Mouse (Mus musculus): ENCODE data around the gene Hivep2. TPM values are rescaled to one million over a fixed set of nuclear protein-coding genes. Genes with fewer than 3 reads are reported as not detected.

Gene Hivep2
- polyA plus RNA-seq, 1 experiment from 2014 or later = 21.1 TPM

DNA sequence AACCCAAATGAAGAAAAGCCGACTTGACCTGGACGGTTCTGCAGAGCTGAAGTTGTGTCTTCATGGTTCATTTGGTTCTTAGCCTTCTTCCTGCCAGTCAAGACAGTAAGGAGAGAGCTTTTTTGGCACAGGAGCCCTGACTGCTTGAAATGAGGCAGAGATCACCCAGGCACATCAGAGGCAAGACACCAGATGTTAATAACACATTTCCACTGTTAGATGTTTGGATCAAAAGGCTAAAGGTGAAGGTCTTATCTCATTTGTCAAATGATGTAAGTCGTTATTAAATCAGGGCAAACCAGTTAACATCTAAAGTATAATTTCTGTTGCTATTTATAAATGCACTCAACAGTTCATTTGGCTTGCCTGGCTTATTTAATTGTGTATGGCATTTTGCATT lies 22.2 kb upstream of the Hivep2 start:
- Histone ChIP-seq H3K9me3 (replicated peaks; ENCODE audit: control insufficient read depth, low read length) (no peaks in the 10 kb centered on the region), H3K4me1 (ENCODE audit: control insufficient read depth, insufficient read depth, low read length) (no peaks in the 10 kb centered on the region), H3K4me3 (ENCODE audit: low read depth, low read length) (no peak overlapping the region), H3K27ac (ENCODE audit: low read depth, low read length) (no peak overlapping the region), H3K9ac (ENCODE audit: low read length) (no peak overlapping the region), H3K36me3 (ENCODE audit: control insufficient read depth, insufficient read depth, low read length) (no peaks in the 10 kb centered on the region), H3K27me3 (replicated peaks; ENCODE audit: control insufficient read depth, insufficient read depth, low read length) (no peaks in the 10 kb centered on the region), H3K4me2 (ENCODE audit: low read length) (no peak overlapping the region)
- ATAC-seq (no peak), DNase-seq (ENCODE audit: low spot score) (no peak)
- WGBS = 46% methylated on average over 3 of the region's 3 CpGs

DNA sequence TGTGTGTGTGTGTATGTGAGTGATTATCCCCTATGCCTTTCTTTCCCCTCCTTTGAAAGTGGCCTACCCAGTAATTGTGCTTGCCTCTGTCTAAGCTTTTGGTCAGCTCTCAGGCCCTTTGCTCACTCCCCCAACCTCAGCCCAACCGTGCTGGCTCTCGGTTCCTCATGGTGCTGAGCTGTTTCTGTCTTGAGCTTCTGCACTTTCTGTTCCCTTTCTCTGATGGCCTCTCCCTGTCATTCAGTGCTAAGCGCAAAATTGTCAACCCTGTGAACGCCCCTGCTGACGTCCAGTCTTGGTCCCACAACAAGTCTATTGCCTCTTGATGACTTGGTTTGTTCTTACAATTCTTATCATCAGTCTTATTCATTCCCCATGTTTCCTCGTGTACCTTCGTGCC lies 19.4 kb upstream of the Hivep2 start:
- no peaks in the 10 kb centered on the region for H3K9me3 ChIP-seq (replicated peaks; ENCODE audit: control insufficient read depth, low read length)
- ATAC-seq (no peak), DNase-seq (ENCODE audit: low spot score) (no peak)
- no peaks in the 10 kb centered on the region for H3K36me3 ChIP-seq (ENCODE audit: control insufficient read depth, insufficient read depth, low read length)
- H3K4me1 ChIP-seq (ENCODE audit: control insufficient read depth, insufficient read depth, low read length) = no peaks in the 10 kb centered on the region
- no peak overlapping the region for H3K4me3 ChIP-seq (ENCODE audit: low read depth, low read length)
- H3K4me2 ChIP-seq (ENCODE audit: low read length) = no peak overlapping the region
- 56% methylated on average over 7 of the region's 7 CpGs for WGBS
- no peak overlapping the region for H3K9ac ChIP-seq (ENCODE audit: low read length)
- H3K27ac ChIP-seq (ENCODE audit: low read depth, low read length) = no peak overlapping the region
- H3K27me3 ChIP-seq (replicated peaks; ENCODE audit: control insufficient read depth, insufficient read depth, low read length) = no peaks in the 10 kb centered on the region

DNA sequence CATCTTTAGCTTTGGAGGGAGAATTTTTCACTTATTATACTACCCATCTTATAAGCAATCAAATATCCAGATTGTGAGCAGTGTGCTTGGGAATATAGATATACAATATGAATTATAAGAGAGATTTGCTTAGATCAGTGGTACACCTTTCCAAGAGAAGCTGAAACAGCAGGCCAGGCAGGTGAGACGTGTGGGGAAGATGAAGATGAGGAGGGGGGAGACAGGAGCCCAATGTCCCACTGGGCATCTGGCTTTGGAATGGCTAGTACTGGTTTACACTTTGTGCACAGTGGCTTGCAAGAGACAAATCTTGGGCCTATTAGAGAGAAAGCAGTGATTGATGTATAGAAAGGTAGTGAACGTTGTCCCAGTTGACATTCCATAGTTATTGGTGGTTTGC lies 2.9 kb upstream of the Hivep2 start:
- WGBS = 65% methylated on average over 2 of the region's 2 CpGs

DNA sequence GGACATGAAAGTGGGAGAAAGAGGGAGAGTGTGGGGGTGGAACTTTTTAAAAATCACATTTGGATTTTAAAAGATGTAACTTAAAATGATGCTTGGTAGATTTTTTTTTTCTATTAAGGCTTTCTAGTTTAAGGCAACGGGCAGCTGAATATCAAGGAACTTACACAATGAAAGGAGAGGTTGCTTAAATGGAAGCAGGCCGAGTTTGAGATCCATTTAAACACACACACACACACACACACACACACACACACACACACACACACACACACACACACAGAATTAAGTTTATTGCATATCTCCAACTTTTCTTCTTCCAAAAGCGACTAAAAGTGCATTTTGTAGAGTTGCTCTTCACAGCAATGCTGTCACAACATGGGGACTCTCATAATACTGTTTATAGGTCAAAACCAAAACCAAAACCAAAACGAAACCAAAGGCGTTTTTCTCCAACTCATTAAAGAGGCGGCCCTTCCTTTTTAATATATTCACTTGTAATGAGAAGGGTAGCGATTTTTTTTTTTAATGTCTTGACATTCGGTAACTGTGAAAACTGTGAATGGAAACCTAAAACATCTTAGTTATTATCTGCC lies 1.9 kb upstream of the Hivep2 start:
- no peaks in the 10 kb centered on the region for H3K4me1 ChIP-seq (ENCODE audit: control insufficient read depth, insufficient read depth, low read length)
- DNase-seq (ENCODE audit: low spot score) (no peak), ATAC-seq (no peak)
- no peaks in the 10 kb centered on the region for H3K36me3 ChIP-seq (ENCODE audit: control insufficient read depth, insufficient read depth, low read length)
- WGBS = 8% methylated on average over 8 of the region's 8 CpGs
- 0 out of 2 replicates have a peak overlapping the region, but pooled peaks have one; percentile 97 for H3K27ac ChIP-seq (ENCODE audit: low read depth, low read length)
- peak overlapping the region; percentile 91 for H3K9ac ChIP-seq (ENCODE audit: low read length)
- H3K4me3 ChIP-seq (ENCODE audit: low read depth, low read length) = peak overlapping the region; percentile 77
- no peaks in the 10 kb centered on the region; the same call in 1 of the 2 replicates for H3K27me3 ChIP-seq (replicated peaks; ENCODE audit: control insufficient read depth, insufficient read depth, low read length)
- peak overlapping the region; percentile 99 for H3K4me2 ChIP-seq (ENCODE audit: low read length)
- no peaks in the 10 kb centered on the region for H3K9me3 ChIP-seq (replicated peaks; ENCODE audit: control insufficient read depth, low read length)

More for the DNA sequence above, 2.9 kb upstream of the Hivep2 start:
- Histone ChIP-seq H3K36me3 (ENCODE audit: control insufficient read depth, insufficient read depth, low read length) (no peaks in the 10 kb centered on the region), H3K27ac (ENCODE audit: low read depth, low read length) (no peak overlapping the region), H3K4me1 (ENCODE audit: control insufficient read depth, insufficient read depth, low read length) (no peaks in the 10 kb centered on the region), H3K9me3 (replicated peaks; ENCODE audit: control insufficient read depth, low read length) (no peaks in the 10 kb centered on the region), H3K9ac (ENCODE audit: low read length) (no peak overlapping the region), H3K27me3 (replicated peaks; ENCODE audit: control insufficient read depth, insufficient read depth, low read length) (no peaks in the 10 kb centered on the region; the same call in 1 of the 2 replicates), H3K4me2 (ENCODE audit: low read length) (no peak overlapping the region), H3K4me3 (ENCODE audit: low read depth, low read length) (no peak overlapping the region)
- ATAC-seq (no peak), DNase-seq (ENCODE audit: low spot score) (no peak)

DNA sequence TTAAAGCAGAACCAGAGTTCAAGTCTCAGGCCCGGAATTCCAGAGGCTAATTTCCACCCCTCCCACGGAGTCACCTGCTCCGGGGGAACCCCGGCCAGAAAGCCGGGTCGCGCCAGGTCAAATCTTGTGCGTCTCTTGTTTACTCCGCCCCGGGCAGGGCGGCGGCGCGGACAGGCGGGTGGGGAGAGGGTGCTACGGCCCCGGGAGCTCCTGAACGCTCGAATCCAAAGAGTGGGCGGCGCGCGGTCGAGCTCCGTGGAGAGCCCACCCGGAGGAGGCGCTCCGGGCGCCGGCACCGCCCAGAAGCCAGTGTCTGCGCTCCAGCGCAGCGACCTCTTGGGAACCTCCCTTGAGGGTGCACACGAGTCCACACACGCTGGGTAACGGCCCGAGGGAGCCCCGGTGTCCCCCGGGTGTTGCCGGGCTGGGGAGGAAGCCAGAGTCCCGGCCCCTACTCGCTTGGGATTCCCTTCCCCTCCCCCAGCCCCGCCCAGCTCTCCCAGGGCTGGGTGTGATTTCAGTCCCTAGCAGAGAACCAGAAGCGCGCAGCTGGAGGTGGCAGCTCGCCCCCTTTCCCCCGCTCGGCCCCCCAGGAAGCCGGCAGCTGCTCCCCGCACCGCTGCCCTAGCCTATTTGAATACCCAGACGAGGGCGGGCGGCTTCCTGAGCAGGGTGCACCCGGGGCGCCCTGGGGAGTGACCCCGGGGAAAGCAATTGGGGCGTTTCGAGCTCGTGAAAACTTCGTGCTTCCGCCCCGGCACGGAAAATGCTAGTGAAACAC lies 1.2 kb upstream of the Hivep2 start:
- Histone ChIP-seq H3K9me3 (replicated peaks; ENCODE audit: control insufficient read depth, low read length) (no peaks in the 10 kb centered on the region), H3K4me3 (ENCODE audit: low read depth, low read length) (peak overlapping the region; percentile 77), H3K27me3 (replicated peaks; ENCODE audit: control insufficient read depth, insufficient read depth, low read length) (no peaks in the 10 kb centered on the region; the same call in 1 of the 2 replicates), H3K4me1 (ENCODE audit: control insufficient read depth, insufficient read depth, low read length) (no peaks in the 10 kb centered on the region), H3K27ac (ENCODE audit: low read depth, low read length) (peak overlapping the region; percentile 97), H3K4me2 (ENCODE audit: low read length) (peak overlapping the region; percentile 99), H3K36me3 (ENCODE audit: control insufficient read depth, insufficient read depth, low read length) (no peaks in the 10 kb centered on the region), H3K9ac (ENCODE audit: low read length) (peak overlapping the region; percentile 91)
- WGBS = under 1% methylated on average over 56 of the region's 65 CpGs
- DNase-seq (ENCODE audit: low spot score) = peak; percentile 71
- peak; percentile 24 for ATAC-seq

DNA sequence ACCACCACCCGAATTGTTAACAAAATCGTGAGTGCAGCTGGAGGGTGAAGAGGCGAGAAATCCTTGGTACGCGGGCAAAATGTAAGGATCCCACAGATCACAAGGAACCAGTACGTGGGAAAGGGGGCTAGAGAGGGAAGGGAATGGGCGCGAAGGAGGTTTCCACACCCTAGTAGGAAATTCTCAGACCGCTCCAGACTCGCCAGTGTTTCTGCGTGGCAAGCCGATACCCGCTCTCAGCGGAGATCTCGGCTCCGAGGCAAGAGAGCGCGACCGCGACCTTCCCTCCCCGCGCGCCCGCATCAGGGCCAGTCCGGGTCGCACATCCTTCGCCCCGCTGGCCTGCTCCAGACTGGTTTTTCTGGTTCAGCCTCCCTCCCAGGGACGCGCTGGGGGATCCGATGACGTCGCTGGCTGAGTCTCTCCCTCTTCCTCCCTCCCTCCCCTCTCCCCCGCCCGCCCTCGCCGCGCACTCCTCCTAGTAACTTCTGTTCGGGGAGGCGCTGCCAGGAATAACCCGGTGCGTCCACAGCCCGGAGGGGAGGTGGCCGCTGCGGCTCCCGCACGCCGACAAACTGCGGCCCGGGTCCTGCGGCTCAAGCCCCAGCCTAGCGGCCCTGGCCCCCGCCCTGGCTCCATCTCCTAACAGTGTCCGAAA lies 430 bp upstream of the Hivep2 start:
- H3K36me3 ChIP-seq (ENCODE audit: control insufficient read depth, insufficient read depth, low read length) = no peaks in the 10 kb centered on the region
- H3K4me2 ChIP-seq (ENCODE audit: low read length) = peak overlapping the region; percentile 99
- no peaks in the 10 kb centered on the region; the same call in 1 of the 2 replicates for H3K27me3 ChIP-seq (replicated peaks; ENCODE audit: control insufficient read depth, insufficient read depth, low read length)
- no peaks in the 10 kb centered on the region for H3K4me1 ChIP-seq (ENCODE audit: control insufficient read depth, insufficient read depth, low read length)
- H3K9me3 ChIP-seq (replicated peaks; ENCODE audit: control insufficient read depth, low read length) = no peaks in the 10 kb centered on the region
- H3K27ac ChIP-seq (ENCODE audit: low read depth, low read length) = peak overlapping the region; percentile 97
- WGBS = under 1% methylated on average over 53 of the region's 54 CpGs
- DNase-seq (ENCODE audit: low spot score) (peak; percentile 91), ATAC-seq (peak; percentile 72)
- H3K9ac ChIP-seq (ENCODE audit: low read length) = peak overlapping the region; percentile 91
- peak overlapping the region; percentile 77 for H3K4me3 ChIP-seq (ENCODE audit: low read depth, low read length)

DNA sequence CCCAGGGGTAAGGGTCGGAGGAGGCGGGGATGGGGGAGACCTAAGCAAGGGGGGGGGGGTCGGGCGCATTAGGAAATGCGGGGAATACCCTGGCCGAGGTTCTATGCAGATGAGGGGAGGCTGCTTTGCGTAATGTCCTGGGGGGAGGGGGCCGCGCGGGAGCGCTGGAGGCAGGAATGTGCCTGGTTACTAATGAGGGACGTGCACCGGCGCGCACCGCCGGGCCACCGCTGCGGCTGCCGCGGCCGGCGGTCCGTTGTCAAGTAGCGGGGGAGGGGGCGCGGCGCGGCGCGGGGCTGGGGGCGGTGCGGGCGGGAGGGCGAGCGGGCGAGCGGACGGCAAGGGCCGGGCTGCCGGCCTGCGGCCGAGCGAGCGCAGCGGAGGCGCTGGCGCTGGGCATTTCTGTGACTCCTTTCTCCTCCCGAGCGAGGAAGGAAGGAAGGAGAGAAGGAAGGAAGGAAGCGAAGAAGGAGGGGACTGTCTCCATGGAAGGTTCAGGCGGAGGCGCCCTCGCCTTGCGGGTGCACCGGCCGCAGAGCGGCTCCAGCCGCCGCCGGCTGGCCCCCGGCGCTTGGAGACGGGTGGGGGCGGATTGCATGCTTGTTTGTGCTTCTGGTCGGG lies 1.1 kb downstream of the Hivep2 start:
- Histone ChIP-seq H3K27ac (ENCODE audit: low read depth, low read length) (peak overlapping the region; percentile 97), H3K4me3 (ENCODE audit: low read depth, low read length) (peak overlapping the region; percentile 77), H3K4me2 (ENCODE audit: low read length) (peak overlapping the region; percentile 99), H3K9me3 (replicated peaks; ENCODE audit: control insufficient read depth, low read length) (no peaks in the 10 kb centered on the region), H3K4me1 (ENCODE audit: control insufficient read depth, insufficient read depth, low read length) (no peaks in the 10 kb centered on the region), H3K27me3 (replicated peaks; ENCODE audit: control insufficient read depth, insufficient read depth, low read length) (no peaks in the 10 kb centered on the region; the same call in 1 of the 2 replicates), H3K36me3 (ENCODE audit: control insufficient read depth, insufficient read depth, low read length) (no peaks in the 10 kb centered on the region), H3K9ac (ENCODE audit: low read length) (peak overlapping the region; percentile 91)
- WGBS = 0% methylated on average over 36 of the region's 66 CpGs
- ATAC-seq (peak; percentile 66), DNase-seq (ENCODE audit: low spot score) (peak; percentile 77)

DNA sequence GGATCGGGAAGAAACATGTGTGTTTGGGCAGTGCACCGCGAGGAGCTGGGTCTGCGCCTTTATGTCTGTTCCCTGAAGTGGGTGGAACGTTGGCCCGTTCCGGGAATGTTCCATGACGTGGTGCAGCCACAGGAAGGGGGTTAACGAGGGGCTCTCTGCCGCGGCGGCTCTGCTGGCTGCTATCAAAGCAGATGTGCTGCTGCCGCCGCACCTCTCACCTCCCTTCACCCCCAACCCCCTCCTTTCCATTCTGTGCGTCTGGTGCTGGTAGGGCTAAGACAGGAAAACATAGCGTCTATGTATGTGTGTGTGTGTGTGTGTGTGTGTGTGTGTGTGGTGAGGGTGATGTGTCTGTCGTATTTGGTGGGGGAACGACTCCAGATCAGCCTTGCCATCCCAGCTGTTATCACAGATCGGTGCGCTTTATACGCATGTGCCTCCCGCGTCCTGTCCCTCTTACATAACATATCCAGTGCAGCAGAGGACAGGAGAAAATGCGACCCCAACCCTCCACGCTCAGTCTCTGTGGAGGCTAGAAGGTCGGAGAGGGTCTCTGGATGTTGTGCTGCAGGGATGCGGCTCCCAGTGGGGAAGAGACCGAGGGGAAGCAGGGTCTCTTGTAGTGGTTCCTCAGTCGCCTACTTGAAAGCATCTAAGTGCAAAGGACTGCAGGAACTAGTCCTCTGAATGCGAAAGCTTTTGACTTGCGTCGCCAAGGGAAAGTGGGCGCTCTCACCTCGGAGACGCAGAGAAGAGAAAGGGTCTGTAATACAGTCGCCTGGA lies 1.8 kb downstream of the Hivep2 start:
- Histone ChIP-seq H3K4me1 (ENCODE audit: control insufficient read depth, insufficient read depth, low read length) (no peaks in the 10 kb centered on the region), H3K9ac (ENCODE audit: low read length) (peak overlapping the region; percentile 91), H3K4me3 (ENCODE audit: low read depth, low read length) (peak overlapping the region; percentile 77), H3K27ac (ENCODE audit: low read depth, low read length) (peak overlapping the region; percentile 97), H3K9me3 (replicated peaks; ENCODE audit: control insufficient read depth, low read length) (no peaks in the 10 kb centered on the region), H3K36me3 (ENCODE audit: control insufficient read depth, insufficient read depth, low read length) (no peaks in the 10 kb centered on the region), H3K4me2 (ENCODE audit: low read length) (peak overlapping the region; percentile 99), H3K27me3 (replicated peaks; ENCODE audit: control insufficient read depth, insufficient read depth, low read length) (no peaks in the 10 kb centered on the region; the same call in 1 of the 2 replicates)
- WGBS = under 1% methylated on average over 36 of the region's 36 CpGs
- DNase-seq (ENCODE audit: low spot score) (peak; percentile 83), ATAC-seq (peak; percentile 63)
